Mouse (Mus musculus): ENCODE data around the gene Smarcd1. TPM values are rescaled to one million over a fixed set of nuclear protein-coding genes. Genes with fewer than 3 reads are reported as not detected.

Smarcd1 gene
- total and polyA plus RNA-seq, 3 experiments = 12.0 to 69.1 (median 43.3) TPM

- no peak for DNase-seq (ENCODE audit: low spot score)
- TF ChIP-seq TAL1 (conservative IDR thresholded peaks at IDR 0.05; ENCODE audit: low read depth, low read length) (no peak), CTCF (IDR thresholded peaks at IDR 0.05; ENCODE audit: low read depth, low read length) (no peak), GATA2 (IDR thresholded peaks at IDR 0.05; ENCODE audit: borderline replicate concordance, low read depth, low read length) (no peak), POLR2AphosphoS5 (IDR thresholded peaks at IDR 0.05; ENCODE audit: insufficient replicate concordance, low read depth, low read length) (no peak)
Observed at GRCm38 (mm10) chr15:99731678-99732077, 29.7 kb downstream of the Smarcd1 start.

GRCm38 (mm10) chr15:99733186-99733585 is 31.3 kb downstream of the Smarcd1 start:
- Histone ChIP-seq H3K9me3 (replicated peaks) (peaks cover 3% of the 10 kb centered on the region; the same call in 1 of the 2 replicates), H3K4me1 (ENCODE audit: insufficient read depth, low read depth, low read length) (no peaks in the 10 kb centered on the region; the same call in 1 of the 2 replicates), H3K36me3 (replicated peaks) (peaks cover 20% of the 10 kb centered on the region), H3K27me3 (ENCODE audit: insufficient read depth, low read length) (no peaks in the 10 kb centered on the region), H3K4me3 (ENCODE audit: low read depth, low read length) (no peak overlapping the region)
- ATAC-seq (ENCODE audit: extremely low read depth, insufficient number of reproducible peaks, low FRiP score, poor library complexity, severe bottlenecking) = no peak
- TF ChIP-seq GATA1 (IDR thresholded peaks at IDR 0.05; ENCODE audit: borderline replicate concordance, low read length) (no peak), CTCF (IDR thresholded peaks at IDR 0.05; ENCODE audit: low read depth, low read length) (no peak), POLR2AphosphoS5 (IDR thresholded peaks at IDR 0.05; ENCODE audit: insufficient replicate concordance, low read depth, low read length) (no peak), GATA2 (IDR thresholded peaks at IDR 0.05; ENCODE audit: borderline replicate concordance, low read depth, low read length) (no peak), TAL1 (conservative IDR thresholded peaks at IDR 0.05; ENCODE audit: low read depth, low read length) (no peak)
- DNase-seq (ENCODE audit: low spot score) = no peak

More at GRCm38 (mm10) chr15:99731678-99732077, 29.7 kb downstream of the Smarcd1 start:
- ATAC-seq (ENCODE audit: extremely low read depth, insufficient number of reproducible peaks, low FRiP score, poor library complexity, severe bottlenecking) = no peak
- Histone ChIP-seq H3K9me3 (replicated peaks) (peaks cover 3% of the 10 kb centered on the region; the same call in 1 of the 2 replicates), H3K4me3 (ENCODE audit: low read depth, low read length) (no peak overlapping the region), H3K4me1 (ENCODE audit: insufficient read depth, low read depth, low read length) (peaks cover 5% of the 10 kb centered on the region), H3K27me3 (ENCODE audit: insufficient read depth, low read length) (no peaks in the 10 kb centered on the region), H3K36me3 (replicated peaks) (peaks cover 32% of the 10 kb centered on the region)

GRCm38 (mm10) chr15:99735631-99736030 is 33.7 kb downstream of the Smarcd1 start:
- H3K9me3 ChIP-seq (replicated peaks) = no peaks in the 10 kb centered on the region
- no peak for TF ChIP-seq TAL1 (conservative IDR thresholded peaks at IDR 0.05; ENCODE audit: low read depth, low read length)
- TF ChIP-seq POLR2AphosphoS5 (IDR thresholded peaks at IDR 0.05; ENCODE audit: insufficient replicate concordance, low read depth, low read length) = no peak
- no peak for TF ChIP-seq GATA2 (IDR thresholded peaks at IDR 0.05; ENCODE audit: borderline replicate concordance, low read depth, low read length)
- no peak for TF ChIP-seq CTCF (IDR thresholded peaks at IDR 0.05; ENCODE audit: low read depth, low read length)
- TF ChIP-seq GATA1 (IDR thresholded peaks at IDR 0.05; ENCODE audit: borderline replicate concordance, low read length) = no peak
- peaks cover 6% of the 10 kb centered on the region for H3K36me3 ChIP-seq (replicated peaks)
- 0 out of 2 replicates have a peak, but pooled peaks cover 2% of the 10 kb centered on the region for H3K27me3 ChIP-seq (ENCODE audit: insufficient read depth, low read length)
- H3K4me3 ChIP-seq (ENCODE audit: low read depth, low read length) = no peak overlapping the region
- H3K4me1 ChIP-seq (ENCODE audit: insufficient read depth, low read depth, low read length) = no peaks in the 10 kb centered on the region
- ATAC-seq (ENCODE audit: extremely low read depth, insufficient number of reproducible peaks, low FRiP score, poor library complexity, severe bottlenecking) (no peak), DNase-seq (ENCODE audit: low spot score) (no peak)

- Histone ChIP-seq H3K4me3 (ENCODE audit: low read depth, low read length) (no peak overlapping the region), H3K27me3 (ENCODE audit: insufficient read depth, low read length) (peaks cover 4% of the 10 kb centered on the region; the same call in 1 of the 2 replicates), H3K9me3 (replicated peaks) (no peaks in the 10 kb centered on the region), H3K36me3 (replicated peaks) (peaks cover 6% of the 10 kb centered on the region), H3K4me1 (ENCODE audit: insufficient read depth, low read depth, low read length) (no peaks in the 10 kb centered on the region)
- ATAC-seq (ENCODE audit: extremely low read depth, insufficient number of reproducible peaks, low FRiP score, poor library complexity, severe bottlenecking) (no peak), DNase-seq (ENCODE audit: low spot score) (no peak)
- TF ChIP-seq POLR2AphosphoS5 (IDR thresholded peaks at IDR 0.05; ENCODE audit: insufficient replicate concordance, low read depth, low read length) = no peak
- TF ChIP-seq CTCF (IDR thresholded peaks at IDR 0.05; ENCODE audit: low read depth, low read length) = no peak
- no peak for TF ChIP-seq GATA1 (IDR thresholded peaks at IDR 0.05; ENCODE audit: borderline replicate concordance, low read length)
- TF ChIP-seq GATA2 (IDR thresholded peaks at IDR 0.05; ENCODE audit: borderline replicate concordance, low read depth, low read length) = no peak
- no peak for TF ChIP-seq TAL1 (conservative IDR thresholded peaks at IDR 0.05; ENCODE audit: low read depth, low read length)
Observed at GRCm38 (mm10) chr15:99736675-99737074, 34.7 kb downstream of the Smarcd1 start.

GRCm38 (mm10) chr15:99740229-99740628 is 38.3 kb downstream of the Smarcd1 start:
- H3K36me3 ChIP-seq (replicated peaks) = no peaks in the 10 kb centered on the region
- DNase-seq (ENCODE audit: low spot score) = no peak
- H3K4me3 ChIP-seq (ENCODE audit: low read depth, low read length) = no peak overlapping the region
- no peaks in the 10 kb centered on the region for H3K4me1 ChIP-seq (ENCODE audit: insufficient read depth, low read depth, low read length)
- peaks cover 7% of the 10 kb centered on the region; the same call in 1 of the 2 replicates for H3K27me3 ChIP-seq (ENCODE audit: insufficient read depth, low read length)
- TF ChIP-seq CTCF (IDR thresholded peaks at IDR 0.05; ENCODE audit: low read depth, low read length) = no peak
- no peak for TF ChIP-seq TAL1 (conservative IDR thresholded peaks at IDR 0.05; ENCODE audit: low read depth, low read length)
- no peak for TF ChIP-seq POLR2AphosphoS5 (IDR thresholded peaks at IDR 0.05; ENCODE audit: insufficient replicate concordance, low read depth, low read length)
- no peak for TF ChIP-seq GATA2 (IDR thresholded peaks at IDR 0.05; ENCODE audit: borderline replicate concordance, low read depth, low read length)
- no peak for TF ChIP-seq GATA1 (IDR thresholded peaks at IDR 0.05; ENCODE audit: borderline replicate concordance, low read length)
- no peak for ATAC-seq (ENCODE audit: extremely low read depth, insufficient number of reproducible peaks, low FRiP score, poor library complexity, severe bottlenecking)
- H3K9me3 ChIP-seq (replicated peaks) = no peaks in the 10 kb centered on the region

GRCm38 (mm10) chr15:99754204-99754603 is 52.3 kb downstream of the Smarcd1 start:
- Histone ChIP-seq H3K9me3 (replicated peaks) (no peaks in the 10 kb centered on the region), H3K4me1 (ENCODE audit: insufficient read depth, low read depth, low read length) (no peaks in the 10 kb centered on the region), H3K4me3 (ENCODE audit: low read depth, low read length) (no peak overlapping the region), H3K27me3 (ENCODE audit: insufficient read depth, low read length) (peaks cover 8% of the 10 kb centered on the region; the same call in 1 of the 2 replicates), H3K36me3 (replicated peaks) (no peaks in the 10 kb centered on the region)
- ATAC-seq (ENCODE audit: extremely low read depth, insufficient number of reproducible peaks, low FRiP score, poor library complexity, severe bottlenecking) (no peak), DNase-seq (ENCODE audit: low spot score) (no peak)
- no peak for TF ChIP-seq GATA2 (IDR thresholded peaks at IDR 0.05; ENCODE audit: borderline replicate concordance, low read depth, low read length)
- TF ChIP-seq GATA1 (IDR thresholded peaks at IDR 0.05; ENCODE audit: borderline replicate concordance, low read length) = no peak
- no peak for TF ChIP-seq TAL1 (conservative IDR thresholded peaks at IDR 0.05; ENCODE audit: low read depth, low read length)
- no peak for TF ChIP-seq POLR2AphosphoS5 (IDR thresholded peaks at IDR 0.05; ENCODE audit: insufficient replicate concordance, low read depth, low read length)
- no peak for TF ChIP-seq CTCF (IDR thresholded peaks at IDR 0.05; ENCODE audit: low read depth, low read length)

Other genes with a start within 250 kb of the Smarcd1 start
- 16.1 and 18.7 TPM in 2 replicates for gene Nckap5l, start 244.4 kb upstream of the Smarcd1 start, total RNA-seq (2014; fragmentation: Nextera tagmentation)
- 0.58 and 0.60 TPM in 2 replicates for gene Nckap5l, start 244.4 kb upstream of the Smarcd1 start, total RNA-seq (2017)
- 15.2 and 17.2 TPM in 2 replicates for gene Nckap5l, start 244.4 kb upstream of the Smarcd1 start, polyA plus RNA-seq (2012)
- gene Bcdin3d, start 227.4 kb upstream of the Smarcd1 start, total RNA-seq (2014; fragmentation: Nextera tagmentation) = 10.3 and 13.2 TPM in 2 replicates
- gene Bcdin3d, start 227.4 kb upstream of the Smarcd1 start, total RNA-seq (2017) = 8.6 and 10.8 TPM in 2 replicates
- gene Bcdin3d, start 227.4 kb upstream of the Smarcd1 start, polyA plus RNA-seq (2012) = 10.0 and 10.5 TPM in 2 replicates
- gene Faim2, start 174.0 kb upstream of the Smarcd1 start, total RNA-seq (2014; fragmentation: Nextera tagmentation) = not detected in 2 replicates
- gene Faim2, start 174.0 kb upstream of the Smarcd1 start, total RNA-seq (2017) = 0.06 and 0.33 TPM in 2 replicates
- not detected in 2 replicates for gene Faim2, start 174.0 kb upstream of the Smarcd1 start, polyA plus RNA-seq (2012)
- not detected in 2 replicates for gene Aqp2, start 123.1 kb upstream of the Smarcd1 start, total RNA-seq (2014; fragmentation: Nextera tagmentation)
- 0.11 TPM in 1 of 2 replicates, not detected in the other for gene Aqp2, start 123.1 kb upstream of the Smarcd1 start, total RNA-seq (2017)
- gene Aqp2, start 123.1 kb upstream of the Smarcd1 start, polyA plus RNA-seq (2012) = not detected in 2 replicates
- gene Aqp5, start 111.3 kb upstream of the Smarcd1 start, total RNA-seq (2014; fragmentation: Nextera tagmentation) = not detected in 2 replicates
- 0.44 TPM in 1 of 2 replicates, not detected in the other for gene Aqp5, start 111.3 kb upstream of the Smarcd1 start, total RNA-seq (2017)
- gene Aqp5, start 111.3 kb upstream of the Smarcd1 start, polyA plus RNA-seq (2012) = not detected in 2 replicates
- not detected in 2 replicates for gene Aqp6, start 100.7 kb upstream of the Smarcd1 start, total RNA-seq (2014; fragmentation: Nextera tagmentation)
- gene Aqp6, start 100.7 kb upstream of the Smarcd1 start, total RNA-seq (2017) = 0.12 TPM in 1 of 2 replicates, not detected in the other
- gene Aqp6, start 100.7 kb upstream of the Smarcd1 start, polyA plus RNA-seq (2012) = not detected in 2 replicates
- gene Racgap1, start 50.5 kb upstream of the Smarcd1 start, total RNA-seq (2014; fragmentation: Nextera tagmentation) = 132 and 189 TPM in 2 replicates
- gene Racgap1, start 50.5 kb upstream of the Smarcd1 start, total RNA-seq (2017) = 71.7 and 81.3 TPM in 2 replicates
- gene Racgap1, start 50.5 kb upstream of the Smarcd1 start, polyA plus RNA-seq (2012) = 21.4 and 35.6 TPM in 2 replicates
- gene Asic1, start 31.8 kb upstream of the Smarcd1 start, total RNA-seq (2014; fragmentation: Nextera tagmentation) = not detected in 2 replicates
- gene Asic1, start 31.8 kb upstream of the Smarcd1 start, total RNA-seq (2017) = 0.22 and 0.41 TPM in 2 replicates
- not detected in 2 replicates for gene Asic1, start 31.8 kb upstream of the Smarcd1 start, polyA plus RNA-seq (2012)
- gene Gm17349, start 3.4 kb downstream of the Smarcd1 start, total RNA-seq (2014; fragmentation: Nextera tagmentation) = not detected in 2 replicates
- gene Gm17349, start 3.4 kb downstream of the Smarcd1 start, total RNA-seq (2017) = 0.98 TPM in 1 of 2 replicates, not detected in the other
- 2.3 and 4.1 TPM in 2 replicates for gene Gm17349, start 3.4 kb downstream of the Smarcd1 start, polyA plus RNA-seq (2012)
- not detected in 2 replicates for gene Gpd1, start 15.4 kb downstream of the Smarcd1 start, total RNA-seq (2014; fragmentation: Nextera tagmentation)
- gene Gpd1, start 15.4 kb downstream of the Smarcd1 start, total RNA-seq (2017) = 0.06 TPM in 1 of 2 replicates, not detected in the other
- not detected in 2 replicates for gene Gpd1, start 15.4 kb downstream of the Smarcd1 start, polyA plus RNA-seq (2012)
- 40.8 and 46.1 TPM in 2 replicates for gene Cox14, start 23.5 kb downstream of the Smarcd1 start, total RNA-seq (2014; fragmentation: Nextera tagmentation)
- gene Cox14, start 23.5 kb downstream of the Smarcd1 start, total RNA-seq (2017) = 44.1 and 48.8 TPM in 2 replicates
- gene Cox14, start 23.5 kb downstream of the Smarcd1 start, polyA plus RNA-seq (2012) = 108 and 115 TPM in 2 replicates
- 0.45 and 0.68 TPM in 2 replicates for gene Cers5, start 70.8 kb downstream of the Smarcd1 start, total RNA-seq (2014; fragmentation: Nextera tagmentation)
- 4.9 and 6.1 TPM in 2 replicates for gene Cers5, start 70.8 kb downstream of the Smarcd1 start, total RNA-seq (2017)
- 0.69 and 0.77 TPM in 2 replicates for gene Cers5, start 70.8 kb downstream of the Smarcd1 start, polyA plus RNA-seq (2012)
- not detected in 2 replicates for gene Lima1, start 173.3 kb downstream of the Smarcd1 start, total RNA-seq (2014; fragmentation: Nextera tagmentation)
- gene Lima1, start 173.3 kb downstream of the Smarcd1 start, total RNA-seq (2017) = 0.06 and 0.87 TPM in 2 replicates
- 0.01 TPM in 1 of 2 replicates, not detected in the other for gene Lima1, start 173.3 kb downstream of the Smarcd1 start, polyA plus RNA-seq (2012)